Mouse (Mus musculus) ES-E14 (cell line): ENCODE measurements at regions not wholly inside any gene's neighbourhood (a gene's known extent, or its start where the extent isn't known, plus 50 kb on each side); places are given as distances from the start of the nearest gene placed in this dataset.

Source experiments
- MAFK ChIP-seq: IDR thresholded peaks from 2 replicates; pipeline ENCODE4 v1.6.1; 2014; ENCODE audit warnings: mild to moderate bottlenecking, low read depth, low read length, inconsistent platforms; ENCODE audit not compliant: insufficient read depth
- ZC3H11A ChIP-seq: IDR thresholded peaks from 2 replicates; pipeline ENCODE4 v1.6.1; 2012; ENCODE audit warnings: low read depth, mild to moderate bottlenecking, inconsistent platforms, low read length, borderline replicate concordance
- ZNF384 ChIP-seq: IDR thresholded peaks from 2 replicates; pipeline ENCODE4 v1.6.1; 2012; ENCODE audit warnings: low read depth, low read length, inconsistent platforms

DNA sequence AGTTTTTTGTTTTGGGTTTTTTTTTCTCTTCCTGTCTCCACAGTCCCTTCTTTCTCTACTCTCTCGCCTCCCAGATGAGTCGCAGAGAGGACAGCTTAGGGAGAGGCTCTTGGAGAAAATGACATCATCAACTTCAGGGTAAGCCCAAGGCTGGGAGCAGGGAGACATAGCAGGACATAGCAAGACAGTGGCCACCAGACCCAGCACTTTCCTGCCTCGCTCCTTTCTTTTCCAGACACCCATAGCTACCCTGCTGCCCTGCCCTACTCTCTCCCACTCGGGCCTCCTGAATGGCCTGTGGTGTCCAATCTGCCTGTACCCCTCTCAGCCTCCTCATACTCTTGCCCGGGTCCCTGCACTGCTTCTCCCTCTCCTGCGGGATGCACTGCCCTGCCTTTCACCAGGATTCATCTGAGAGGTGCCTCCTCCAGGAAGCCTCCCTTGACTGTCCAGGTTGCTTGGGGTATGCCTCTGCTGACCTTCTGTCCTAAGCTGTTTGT is 133.8 kb downstream of the Hmg20a start:
- no peak for TF ChIP-seq ZNF384
- no peak for TF ChIP-seq ZC3H11A
- TF ChIP-seq MAFK: no peak
